Mouse (Mus musculus): ENCODE results near the gene Slc35e3.

The Slc35e3 gene

GRCm38 (mm10) chr10:117684298-117685170 is 61.6 kb downstream of the Slc35e3 start:
- DNase-seq (ENCODE audit: low spot score), result no peak

- DNase-seq (ENCODE audit: low spot score), result no peak
These were observed 62.5 kb downstream of the Slc35e3 start for GRCm38 (mm10) chr10:117683734-117684037.
